12 mouse cellular contexts compared by ENCODE assay signal in genomic region chr11:4837342-4837741, GRCm38 (mm10). TPM values are rescaled to one million over a fixed set of nuclear protein-coding genes. Genes with fewer than 3 reads are reported as not detected.
DNase-seq lines count a peak whose midpoint lies in the region; ATAC-seq and TF ChIP-seq lines count a peak whose summit lies in the region.
"Had no signal": no experiment of that assay in that cellular context is flagged by ENCODE, and none has a peak within 500 bp of the region (broad histone marks: within the 10 kb centered on the region; RNA-seq: fewer than 3 reads in every experiment).

No protein-coding gene starts in this region.

- no peak for DNase-seq in layer of hippocampus, adult 2 months (ENCODE audit: low spot score in 2 of 2)
- DNase-seq in layer of hippocampus, adult 18-20 months (ENCODE audit: low spot score in 2 of 2), result no peak
- no peak for DNase-seq in heart, postnatal 14 days
- DNase-seq: cerebellum, adult 9-11 months had no signal

- H3K4me1 ChIP-seq in bone marrow macrophage, adult 2 months (ENCODE audit: control insufficient read depth, insufficient read depth, low read length), result peaks cover 51% of the 10 kb centered on the region
- H3K4me1 ChIP-seq: forebrain, embryonic 10.5 days; forebrain, embryonic 12.5 days had no signal

- H3K4me3 ChIP-seq in layer of hippocampus, adult 2 months, result no peak overlapping the region
- H3K4me3 ChIP-seq in bone marrow macrophage, adult 2 months (ENCODE audit: insufficient read depth, low read length), result no peak overlapping the region
- H3K4me3 ChIP-seq: embryonic facial prominence, embryonic 13.5 days; embryonic facial prominence, embryonic 15.5 days; forebrain, embryonic 10.5 days; forebrain, embryonic 12.5 days had no signal

- intact Hi-C loops in heart, postnatal 14 days (cut with DNase I), result no loop called here

- TF ChIP-seq POLR2A in bone marrow macrophage, adult 2 months (IDR thresholded peaks at IDR 0.05; ENCODE audit: borderline replicate concordance, low read depth, low read length), result no peak

- no peak for ATAC-seq in erythroblast, adult 5-6 weeks (replicated peaks; ENCODE audit: low FRiP score, poor library complexity, severe bottlenecking)
- ATAC-seq: forebrain, embryonic 14.5 days; forebrain, embryonic 16.5 days had no signal

- no peak for TF ChIP-seq CTCF in layer of hippocampus, adult 2 months (conservative IDR thresholded peaks at IDR 0.05)
- TF ChIP-seq CTCF in bone marrow macrophage, adult 2 months (IDR thresholded peaks at IDR 0.05; ENCODE audit: low read depth, low read length), result no peak

- H3K27ac ChIP-seq in layer of hippocampus, adult 2 months, result peak overlapping the region; percentile 14; the same call in 1 of the 2 replicates
- peak overlapping the region; percentile 54 for H3K27ac ChIP-seq in bone marrow macrophage, adult 2 months (ENCODE audit: insufficient read depth, low read depth, low read length)
- H3K27ac ChIP-seq: embryonic facial prominence, embryonic 13.5 days; embryonic facial prominence, embryonic 15.5 days; forebrain, embryonic 10.5 days; forebrain, embryonic 12.5 days had no signal

RNA-seq across cellular contexts. Expression of gene Nf2, which starts 12.0 kb away (rescaled TPM):
- 100 to 1,000 TPM in 1 of 2 experiments, 10 to 100 TPM in 1; 91.2 to 102 TPM for total RNA-seq in layer of hippocampus, adult 2 months (2021)
- 10 to 100 TPM; 88.6 to 99.8 TPM for total RNA-seq in layer of hippocampus, adult 18-20 months (2021)
- polyA plus RNA-seq in bone marrow macrophage, adult 2 months (2012; ENCODE audit: insufficient read depth, insufficient read length, missing spikeins), result 76.7 and 76.8 TPM in 2 replicates
- total RNA-seq in heart, postnatal 14 days (2021), result 10 to 100 TPM; 82.9 to 84.2 TPM
- 2.1 and 6.7 TPM in 2 replicates for total RNA-seq in erythroblast, adult 5-6 weeks (2015; ENCODE audit: low replicate concordance)
- 16.4 and 20.6 TPM in 2 replicates for total RNA-seq in erythroblast, adult 5-6 weeks (2017; ENCODE audit: low replicate concordance)

RNA-seq across cellular contexts. Expression of gene Nipsnap1, which starts 36.4 kb away (rescaled TPM):
- 10 to 100 TPM; 91.7 to 96.6 TPM for total RNA-seq in layer of hippocampus, adult 2 months (2021)
- 10 to 100 TPM; 90.6 to 97.0 TPM for total RNA-seq in layer of hippocampus, adult 18-20 months (2021)
- 7.7 TPM in 2 replicates for polyA plus RNA-seq in bone marrow macrophage, adult 2 months (2012; ENCODE audit: insufficient read depth, insufficient read length, missing spikeins)
- total RNA-seq in heart, postnatal 14 days (2021), result 1 to 10 TPM; 2.1 to 2.2 TPM
- 0.42 and 4.0 TPM in 2 replicates for total RNA-seq in erythroblast, adult 5-6 weeks (2015; ENCODE audit: low replicate concordance)
- total RNA-seq in erythroblast, adult 5-6 weeks (2017; ENCODE audit: low replicate concordance), result 1.0 and 2.4 TPM in 2 replicates

RNA-seq across cellular contexts. Expression of gene Thoc5, which starts 57.8 kb away (rescaled TPM):
- total RNA-seq in layer of hippocampus, adult 2 months (2021), result 10 to 100 TPM; 37.0 to 41.2 TPM
- total RNA-seq in layer of hippocampus, adult 18-20 months (2021), result 10 to 100 TPM; 37.1 to 37.2 TPM
- polyA plus RNA-seq in bone marrow macrophage, adult 2 months (2012; ENCODE audit: insufficient read depth, insufficient read length, missing spikeins), result 23.0 and 23.3 TPM in 2 replicates
- 10 to 100 TPM; 16.7 to 17.3 TPM for total RNA-seq in heart, postnatal 14 days (2021)
- total RNA-seq in erythroblast, adult 5-6 weeks (2015; ENCODE audit: low replicate concordance), result 2.5 and 2.7 TPM in 2 replicates
- total RNA-seq in erythroblast, adult 5-6 weeks (2017; ENCODE audit: low replicate concordance), result 11.3 and 17.1 TPM in 2 replicates

Comparison
In these comparisons a context has a peak if more than half of its experiments do, and no peak if none do; other contexts are left out.
1. RNA of gene Nipsnap1, which starts 36.4 kb away (total RNA-seq): 90.6 to 97.0 TPM in layer of hippocampus, adult 18-20 months and 91.7 to 96.6 TPM in layer of hippocampus, adult 2 months; 0.42 to 4.0 TPM in erythroblast, adult 5-6 weeks and 2.1 to 2.2 TPM in heart, postnatal 14 days; every median in the first group is over 10 times any median in the second.